9 mouse cellular contexts compared by ENCODE assay signal in genomic region chr4:133198337-133199180, GRCm38 (mm10). TPM values are rescaled to one million over a fixed set of nuclear protein-coding genes. Genes with fewer than 3 reads are reported as not detected.
DNase-seq lines count a peak whose midpoint lies in the region; ATAC-seq and TF ChIP-seq lines count a peak whose summit lies in the region.
"Had no signal": no experiment of that assay in that cellular context is flagged by ENCODE, and none has a peak within 500 bp of the region (broad histone marks: within the 10 kb centered on the region; RNA-seq: fewer than 3 reads in every experiment).

No protein-coding gene starts in this region.

- 32% methylated on average over 19 of the region's 19 CpGs for WGBS in lung, postnatal 0 days
- 19% methylated on average over 19 of the region's 19 CpGs for WGBS in limb, embryonic 15.5 days
- WGBS in thymus, adult 2 months, result 91% methylated on average over 19 of the region's 19 CpGs

- DNase-seq in adrenal gland, postnatal 10 days, result peak; percentile 49
- no peak for DNase-seq in adrenal gland, adult 18-20 months (ENCODE audit: low spot score in 2 of 2)
- DNase-seq in lung, postnatal 0 days (ENCODE audit: low spot score), result peak; percentile 78
- DNase-seq in lung, postnatal 36 days, result no peak
- no peak for DNase-seq in right cerebral cortex, adult 18-20 months
- no peak for DNase-seq in thymus, adult 2 months
- no peak for DNase-seq in urinary bladder, postnatal 36 days (ENCODE audit: low spot score in 2 of 2)

- peak; percentile 36 for ATAC-seq in lung, postnatal 0 days
- ATAC-seq in limb, embryonic 15.5 days (ENCODE audit: insufficient number of reproducible peaks, low FRiP score, low TSS enrichment, low read depth), result no peak

- H3K27ac ChIP-seq in lung, postnatal 0 days (ENCODE audit: low read length), result peak overlapping the region; percentile 57
- H3K27ac ChIP-seq in limb, embryonic 15.5 days, result peak overlapping the region; percentile 87
- H3K27ac ChIP-seq in thymus, adult 2 months (ENCODE audit: control insufficient read depth, insufficient read depth, low read length), result no peak overlapping the region

- no peaks in the 10 kb centered on the region for H3K9me3 ChIP-seq in lung, postnatal 0 days (ENCODE audit: low read length)
- no peaks in the 10 kb centered on the region for H3K9me3 ChIP-seq in limb, embryonic 15.5 days

- no peak overlapping the region for H3K9ac ChIP-seq in lung, postnatal 0 days (replicated peaks; ENCODE audit: low read depth)
- no peak overlapping the region for H3K9ac ChIP-seq in limb, embryonic 15.5 days

- TF ChIP-seq CTCF in lung, postnatal 0 days (IDR thresholded peaks at IDR 0.05), result peak; percentile 26
- TF ChIP-seq CTCF in thymus, adult 2 months (IDR thresholded peaks at IDR 0.05; ENCODE audit: borderline replicate concordance, control insufficient read depth, extremely low read depth, insufficient read depth, low read length, poor library complexity), result no peak

- peaks cover 16% of the 10 kb centered on the region for H3K4me1 ChIP-seq in lung, postnatal 0 days (ENCODE audit: insufficient read depth, low read depth, low read length)
- peaks cover 68% of the 10 kb centered on the region for H3K4me1 ChIP-seq in limb, embryonic 15.5 days
- peaks cover 27% of the 10 kb centered on the region for H3K4me1 ChIP-seq in thymus, adult 2 months (replicated peaks; ENCODE audit: control insufficient read depth, insufficient read depth, low read length)

- TF ChIP-seq POLR2A in thymus, adult 2 months (IDR thresholded peaks at IDR 0.05; ENCODE audit: control insufficient read depth, extremely low read depth, insufficient read depth, low read length, poor library complexity), result no peak

- H3K27me3 ChIP-seq in lung, postnatal 0 days (replicated peaks; ENCODE audit: insufficient read depth, low read length), result no peaks in the 10 kb centered on the region
- no peaks in the 10 kb centered on the region for H3K27me3 ChIP-seq in limb, embryonic 15.5 days
- no peaks in the 10 kb centered on the region for H3K27me3 ChIP-seq in thymus, adult 2 months (ENCODE audit: control insufficient read depth, insufficient read depth, low read length)

- peaks cover 28% of the 10 kb centered on the region for H3K36me3 ChIP-seq in lung, postnatal 0 days (ENCODE audit: insufficient read depth, low read length)
- peaks cover 31% of the 10 kb centered on the region for H3K36me3 ChIP-seq in limb, embryonic 15.5 days
- peaks cover 23% of the 10 kb centered on the region for H3K36me3 ChIP-seq in thymus, adult 2 months (ENCODE audit: control insufficient read depth, insufficient read depth, low read length)

- no peak overlapping the region for H3K4me3 ChIP-seq in lung, postnatal 0 days (ENCODE audit: low read depth, low read length)
- H3K4me3 ChIP-seq in limb, embryonic 15.5 days, result no peak overlapping the region
- H3K4me3 ChIP-seq in thymus, adult 2 months (ENCODE audit: control insufficient read depth, insufficient read depth, low read length), result no peak overlapping the region

- TF ChIP-seq EP300 in lung, postnatal 0 days (IDR thresholded peaks at IDR 0.05), result no peak

- 0 out of 2 replicates have a peak overlapping the region, but pooled peaks have one; percentile 8 for H3K4me2 ChIP-seq in lung, postnatal 0 days (replicated peaks; ENCODE audit: low read depth, low read length)
- 0 out of 2 replicates have a peak overlapping the region, but pooled peaks have one; percentile 8 for H3K4me2 ChIP-seq in limb, embryonic 15.5 days

RNA-seq across cellular contexts. Expression of gene Cd164l2, which starts 13.4 kb away (rescaled TPM):
- 1 to 10 TPM; 2.2 to 2.4 TPM for total RNA-seq in adrenal gland, postnatal 10 days (2021)
- 1 to 10 TPM; 1.1 to 2.6 TPM for total RNA-seq in adrenal gland, adult 18-20 months (2021)
- polyA plus RNA-seq in lung, postnatal 0 days (2015; fragmentation: Nextera tagmentation; extraction: Ambion mirVana), result 8.7 and 10.3 TPM in 2 replicates
- polyA plus RNA-seq in limb, embryonic 15.5 days (2015; fragmentation: Nextera tagmentation; extraction: Ambion mirVana), result 3.6 and 5.2 TPM in 2 replicates
- polyA plus RNA-seq in thymus, adult 2 months (2012; rRNA removed), result 0.90 and 1.1 TPM in 2 replicates
- total RNA-seq: liver, adult 2 months had no signal
- polyA plus RNA-seq: liver, adult 2 months had no signal

RNA-seq across cellular contexts. Expression of gene Gpr3, which starts 13.8 kb away (rescaled TPM):
- total RNA-seq in adrenal gland, postnatal 10 days (2021), result under 1 TPM; 0.36 to 0.99 TPM
- 1 to 10 TPM in 1 of 2 experiments, under 1 TPM in 1; 0.26 to 1.2 TPM for total RNA-seq in adrenal gland, adult 18-20 months (2021)
- not detected in 2 replicates for polyA plus RNA-seq in lung, postnatal 0 days (2015; fragmentation: Nextera tagmentation; extraction: Ambion mirVana)
- polyA plus RNA-seq in limb, embryonic 15.5 days (2015; fragmentation: Nextera tagmentation; extraction: Ambion mirVana), result not detected in 2 replicates
- polyA plus RNA-seq in thymus, adult 2 months (2012; rRNA removed), result 0.15 TPM in 1 of 2 replicates, not detected in the other
- total RNA-seq: liver, adult 2 months had no signal
- polyA plus RNA-seq: liver, adult 2 months had no signal

RNA-seq across cellular contexts. Expression of gene Map3k6, which starts 42.1 kb away (rescaled TPM):
- 10 to 100 TPM; 17.2 to 36.7 TPM for total RNA-seq in adrenal gland, postnatal 10 days (2021)
- 10 to 100 TPM; 30.7 to 34.2 TPM for total RNA-seq in adrenal gland, adult 18-20 months (2021)
- polyA plus RNA-seq in lung, postnatal 0 days (2015; fragmentation: Nextera tagmentation; extraction: Ambion mirVana), result 7.8 and 18.7 TPM in 2 replicates
- 21.3 and 21.4 TPM in 2 replicates for polyA plus RNA-seq in limb, embryonic 15.5 days (2015; fragmentation: Nextera tagmentation; extraction: Ambion mirVana)
- polyA plus RNA-seq in thymus, adult 2 months (2012; rRNA removed), result 2.8 and 4.6 TPM in 2 replicates

Comparison
In these comparisons a context has a peak if more than half of its experiments do, and no peak if none do; other contexts are left out.
1. DNase-seq: peak in adrenal gland, postnatal 10 days (single experiment) and lung, postnatal 0 days (single experiment); none in adrenal gland, adult 18-20 months (0 of 2), lung, postnatal 36 days (single experiment), right cerebral cortex, adult 18-20 months (single experiment), thymus, adult 2 months (single experiment) and urinary bladder, postnatal 36 days (0 of 2).